Mouse (Mus musculus) layer of hippocampus, adult 9-10 months (tissue): ENCODE results near the gene Adam8.

ENCODE experiments used
- DNase-seq: peaks from one replicate; pipeline ENCODE4 v3.0.0; 2022; ENCODE audit warnings: low spot score

The Adam8 gene

DNA sequence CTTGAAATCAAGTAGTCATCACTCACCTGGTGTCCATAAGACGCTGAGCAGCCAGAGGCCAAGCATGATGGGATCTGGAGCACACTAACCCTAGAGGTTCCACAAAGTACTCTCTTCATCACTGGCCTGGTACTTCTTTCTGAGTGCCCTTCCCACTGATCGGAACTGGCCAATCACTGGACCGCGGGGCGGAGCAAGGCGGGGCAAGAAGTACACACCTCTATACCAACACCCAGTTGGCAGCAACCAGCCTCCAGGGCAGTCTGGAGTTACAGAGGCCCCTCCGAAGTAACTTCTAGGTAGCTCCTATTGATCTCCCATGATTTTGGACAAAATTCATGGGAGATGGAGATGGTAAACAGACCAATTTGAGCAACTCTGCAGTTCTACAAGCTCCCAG is at the start of gene Adam8:
TSS of gene Adam8 (minus strand) at position 157 of the 400 bp plus-strand sequence.
- DNase-seq = no peak

- DNase-seq = no peak
Observed at GRCm38 (mm10) chr7:140037171-140037555, 44.8 kb upstream of the Adam8 start.

DNA sequence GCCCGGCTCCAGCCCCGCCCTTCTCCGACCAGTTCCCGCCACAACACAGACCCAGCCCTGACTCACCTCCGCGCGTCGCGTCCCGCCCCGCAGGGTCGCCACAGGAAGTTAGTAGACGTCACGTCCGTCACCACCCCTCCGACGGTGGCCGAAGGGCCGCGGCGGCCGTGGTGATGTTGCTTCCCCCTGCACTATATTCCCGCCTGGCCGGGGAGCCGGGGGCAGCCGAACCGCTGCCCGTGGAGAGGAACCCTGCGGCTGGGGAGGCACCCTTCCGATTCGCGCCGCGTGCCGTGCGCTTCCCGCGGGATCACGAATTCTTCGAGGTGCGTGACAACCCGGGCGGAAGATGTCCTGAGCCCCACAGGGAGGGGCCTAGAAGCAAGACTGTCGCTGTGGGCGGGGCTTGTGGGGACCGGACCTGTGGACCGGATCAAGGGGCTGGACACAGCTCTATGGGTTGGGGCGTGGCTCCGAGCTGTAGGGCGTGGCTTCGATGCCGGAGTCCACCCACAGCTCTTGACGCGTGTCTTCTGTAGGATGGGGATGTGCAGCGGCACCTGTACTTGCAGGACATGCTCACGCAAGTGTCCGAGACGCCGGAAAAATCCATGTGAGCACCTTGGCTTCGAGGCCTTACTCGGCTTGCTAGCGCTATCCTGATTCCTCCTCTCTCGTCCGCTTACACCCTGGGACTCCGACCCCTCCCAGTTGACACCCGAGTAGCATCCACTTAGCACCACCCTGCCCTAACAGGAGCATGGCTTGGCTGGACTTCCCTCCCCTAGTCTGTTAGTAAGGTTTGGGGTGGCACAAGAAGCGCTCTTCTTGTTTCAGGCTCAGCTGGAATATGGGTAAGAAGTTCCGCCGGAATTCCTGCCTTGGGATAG is 44.2 kb upstream of the Adam8 start, which contains the start of the genes Zfp511 and Tubgcp2:
TSS of gene Zfp511 (plus strand) at position 111 of the 890 bp plus-strand sequence.
TSS of gene Tubgcp2 (minus strand) at position 389 of the 890 bp plus-strand sequence.
- DNase-seq = peak; percentile 79

GRCm38 (mm10) chr7:140035456-140035855 is 43.1 kb upstream of the Adam8 start:
- DNase-seq = no peak

DNA sequence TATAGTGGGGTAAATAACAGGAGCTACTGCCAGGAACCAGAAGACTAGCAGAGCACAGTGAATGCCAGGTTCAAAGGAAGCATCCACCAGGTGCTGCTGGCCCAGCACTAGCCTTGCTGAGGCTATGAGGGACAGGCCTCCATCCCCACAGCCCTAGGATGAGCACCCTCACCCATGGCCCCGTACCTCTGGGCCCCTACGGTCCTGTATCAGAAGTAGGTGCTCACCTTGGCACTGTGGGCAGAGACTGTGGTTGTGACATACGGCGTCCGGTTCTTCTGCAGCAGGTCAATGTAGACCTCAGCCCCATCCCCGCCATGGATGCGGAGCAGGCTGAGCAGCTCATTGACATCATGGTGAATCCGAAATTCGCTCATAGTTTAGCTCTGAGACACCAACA is 41.0 kb upstream of the Adam8 start:
- no peak for DNase-seq

DNA sequence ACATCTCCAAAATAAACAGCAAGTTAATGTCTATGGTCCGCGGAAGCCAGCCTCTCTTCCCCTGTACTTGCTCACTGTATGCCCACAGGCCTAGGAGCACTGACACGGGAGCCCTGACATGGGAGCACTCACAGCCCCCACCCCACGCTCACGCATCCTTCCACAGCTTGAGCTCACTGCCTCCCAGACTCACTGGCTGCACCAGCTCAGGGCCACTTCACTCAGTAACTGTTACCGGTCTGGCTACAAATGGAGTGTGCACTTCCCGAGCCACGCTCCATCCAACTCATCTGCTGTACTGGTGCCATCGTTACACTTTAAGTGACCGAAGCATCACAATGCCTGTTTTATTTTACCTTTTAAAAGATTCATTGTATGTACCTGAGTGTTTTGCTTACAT is 40.0 kb upstream of the Adam8 start:
- DNase-seq = no peak

- DNase-seq = no peak
Observed at GRCm38 (mm10) chr7:140031771-140032170, 39.4 kb upstream of the Adam8 start.

GRCm38 (mm10) chr7:140011336-140011735 is 19.0 kb upstream of the Adam8 start:
- DNase-seq = no peak

GRCm38 (mm10) chr7:140007781-140008180 is 15.4 kb upstream of the Adam8 start:
- no peak for DNase-seq

DNA sequence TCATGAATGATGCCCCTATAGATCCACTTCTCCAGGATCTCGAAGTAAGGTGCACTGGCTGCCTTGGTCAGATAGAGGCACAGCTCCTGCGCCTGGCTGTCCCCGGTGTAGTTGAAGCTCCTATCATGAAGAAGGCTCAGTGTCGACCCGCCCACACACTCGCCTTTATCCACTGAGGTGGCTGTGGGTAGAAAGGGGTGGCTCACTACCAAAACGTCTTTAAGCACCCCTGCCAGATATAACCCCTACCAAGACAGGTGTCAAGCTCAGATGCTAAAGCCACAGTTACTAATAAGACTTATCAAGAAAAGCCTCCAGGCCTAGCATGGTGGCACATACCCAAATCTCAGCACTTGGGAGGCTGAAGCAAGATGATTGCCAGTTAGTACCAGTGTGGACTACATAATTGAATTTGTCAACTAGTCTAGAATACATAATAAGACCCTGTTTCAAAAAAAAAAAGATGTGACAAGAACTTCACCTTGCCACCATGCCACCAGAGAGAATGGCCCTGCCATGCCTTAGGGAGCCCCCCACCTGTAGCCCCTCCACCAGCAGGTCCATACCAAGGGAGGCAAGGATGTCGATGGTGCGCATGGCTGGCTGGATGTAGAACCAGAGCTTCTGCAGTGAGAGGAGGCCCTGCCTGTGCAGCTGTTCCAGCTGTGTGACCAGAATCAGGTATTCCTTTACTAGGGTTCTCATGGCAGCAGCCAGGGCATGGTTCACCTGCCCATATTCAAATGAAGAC is 14.7 kb upstream of the Adam8 start:
- DNase-seq = no peak

DNA sequence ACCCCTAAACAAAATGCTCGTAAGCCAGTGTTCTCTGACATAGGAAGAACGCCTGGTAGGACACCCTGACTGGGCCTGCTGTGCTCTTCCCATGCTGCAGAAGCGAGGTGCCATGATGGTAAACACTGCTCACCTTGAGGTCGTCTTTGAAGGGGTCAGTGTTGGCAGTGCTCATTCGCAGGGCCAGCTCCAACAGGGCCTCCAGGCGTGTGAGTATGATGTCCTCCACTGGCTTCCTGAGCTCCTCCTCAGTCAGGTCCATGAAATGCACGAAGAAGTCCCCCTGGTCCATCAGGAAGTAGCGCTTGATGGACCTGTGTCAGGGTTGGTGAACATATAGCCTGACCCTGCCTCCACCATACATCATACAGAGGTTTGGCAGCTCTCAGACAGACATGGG is 12.3 kb upstream of the Adam8 start:
- no peak for DNase-seq

DNA sequence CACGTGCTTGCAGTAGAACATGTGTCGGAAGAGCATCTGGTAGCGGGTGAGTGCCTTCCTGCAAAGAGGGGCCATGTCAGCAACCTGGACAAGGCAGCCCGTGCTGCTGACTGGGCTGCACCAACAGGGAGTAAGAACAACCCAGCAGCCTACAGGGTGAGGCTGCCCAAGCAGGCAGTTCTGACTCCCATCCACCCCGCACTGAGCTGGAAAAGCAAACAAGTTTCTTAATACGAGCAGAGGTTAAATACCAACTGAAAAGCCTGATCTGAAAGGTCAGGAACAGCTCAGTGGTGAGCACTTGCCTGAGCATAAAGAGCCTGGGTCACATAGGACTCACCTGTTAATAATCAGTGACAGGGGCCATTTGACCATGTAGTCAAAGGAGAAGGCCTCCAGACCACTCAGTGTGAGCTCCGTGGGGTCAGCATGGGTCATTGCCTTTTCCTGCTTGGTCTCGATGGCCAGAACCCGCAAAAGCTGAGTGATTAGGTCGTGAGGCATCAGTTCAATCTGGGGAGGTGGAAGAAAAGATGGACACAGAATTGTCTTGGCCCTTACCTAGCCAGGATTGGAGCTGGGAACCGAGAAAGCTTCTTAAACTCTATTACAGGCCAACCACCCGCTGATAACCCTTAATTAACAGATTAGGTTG is 8.9 kb upstream of the Adam8 start:
- no peak for DNase-seq

DNA sequence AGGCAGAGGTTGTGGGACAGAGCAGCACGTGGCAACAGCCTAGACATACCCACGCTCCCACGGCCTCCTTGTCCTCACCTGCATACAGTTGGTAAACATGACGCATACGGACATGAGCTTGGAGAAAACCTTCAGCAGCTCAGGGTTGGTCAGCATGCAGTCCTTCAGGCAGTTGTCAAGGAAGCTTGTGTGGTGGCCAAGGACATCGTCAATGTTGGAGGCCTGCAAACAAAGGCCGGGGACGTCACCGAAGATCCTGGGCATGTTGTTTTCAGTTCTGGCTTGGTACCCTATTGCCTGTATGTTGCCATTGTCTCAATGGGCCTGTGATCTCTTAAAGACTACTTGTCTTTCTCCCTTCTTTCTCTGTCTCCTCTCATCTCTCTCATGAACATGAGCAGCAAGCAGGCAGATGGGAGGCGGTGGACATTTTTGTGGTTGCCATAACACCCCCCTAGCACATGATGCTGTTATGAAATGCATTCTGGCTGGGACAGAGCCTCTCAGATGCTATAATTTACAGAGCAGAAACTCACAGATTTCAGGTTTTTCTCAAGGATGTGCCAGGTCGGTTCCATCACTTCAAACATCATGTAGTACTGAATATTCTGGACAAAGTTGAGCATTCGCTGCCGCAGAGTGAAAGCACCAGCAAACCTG is 6.5 kb upstream of the Adam8 start:
- DNase-seq = no peak

DNA sequence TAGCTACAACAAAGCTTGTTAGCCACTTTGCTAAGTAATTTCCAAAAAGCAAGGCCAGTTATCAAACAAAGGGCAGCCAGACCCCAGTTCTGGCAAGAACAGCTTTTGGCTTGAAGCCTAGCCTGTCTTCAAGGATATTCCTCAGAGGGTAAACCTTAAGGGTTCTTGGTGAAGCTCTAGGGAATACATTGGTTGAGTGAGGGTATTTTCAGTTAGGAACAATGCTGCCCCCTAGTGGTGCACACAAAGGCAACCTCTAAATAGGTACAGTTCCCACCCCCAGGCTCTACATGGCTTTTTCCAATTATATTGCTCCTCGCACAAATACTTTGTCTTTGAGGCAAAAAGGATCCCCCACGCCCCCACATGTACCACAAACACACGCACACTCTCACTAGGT is 2.3 kb upstream of the Adam8 start:
- DNase-seq = peak; percentile 48

DNA sequence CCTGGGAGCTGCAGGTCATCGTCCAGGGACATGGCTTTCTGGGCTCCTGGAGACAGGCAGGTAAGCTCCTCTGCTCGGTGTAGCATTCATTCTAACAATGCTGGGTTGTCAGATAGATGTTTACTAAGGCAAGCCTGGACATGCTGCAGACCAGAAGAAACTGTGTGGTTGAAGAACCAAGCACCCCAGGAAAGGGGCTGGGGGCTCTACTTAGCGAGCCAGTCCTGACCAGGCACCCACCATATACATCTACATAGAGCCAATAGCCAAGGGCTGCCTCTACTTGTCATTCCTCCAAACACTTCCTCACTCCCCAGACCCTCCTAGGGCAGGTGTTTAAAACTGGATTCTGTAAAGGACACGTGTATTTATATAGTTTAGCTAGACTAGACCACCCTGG is 1.8 kb upstream of the Adam8 start:
- DNase-seq = no peak

GRCm38 (mm10) chr7:139993532-139993931 is 1.2 kb upstream of the Adam8 start:
- no peak for DNase-seq

- DNase-seq = no peak
Observed at GRCm38 (mm10) chr7:139990864-139991394, 1.4 kb downstream of the Adam8 start.

- DNase-seq = no peak
Observed at GRCm38 (mm10) chr7:139988272-139988671, 4.1 kb downstream of the Adam8 start.

- DNase-seq = no peak
Observed at GRCm38 (mm10) chr7:139984505-139984904, 7.9 kb downstream of the Adam8 start.

GRCm38 (mm10) chr7:139982058-139982457 is 10.3 kb downstream of the Adam8 start:
- no peak for DNase-seq

- no peak for DNase-seq
Observed at GRCm38 (mm10) chr7:139980778-139981177, 11.6 kb downstream of the Adam8 start.
